Mouse (Mus musculus): ENCODE data around the gene Ubr7.

DNA sequence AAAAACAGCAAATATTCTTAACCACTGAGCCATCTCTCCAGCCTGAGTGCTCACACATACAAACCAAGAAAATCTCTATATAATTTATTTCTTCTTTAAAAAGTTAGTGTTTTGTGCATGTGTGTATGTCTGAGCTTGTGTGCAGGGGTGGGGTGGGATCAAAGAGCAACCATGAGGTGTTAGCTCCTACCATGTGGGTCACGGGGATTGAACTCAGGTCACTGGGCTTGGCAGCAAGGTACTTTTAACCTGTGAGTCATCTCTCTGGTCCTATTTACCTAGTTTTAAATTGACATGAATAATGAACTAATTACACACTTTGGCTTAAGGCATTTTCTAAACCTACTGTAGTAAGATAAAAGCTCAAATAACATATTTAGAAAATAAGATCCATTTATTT, 68.6 kb downstream of the Ubr7 start:
- no peak for TF ChIP-seq CTCF (IDR thresholded peaks at IDR 0.05)
- no peak for TF ChIP-seq EP300 (IDR thresholded peaks at IDR 0.05; ENCODE audit: insufficient read depth, low read depth, low read length)

Measured in heart, adult 2 months (tissue).